Mouse (Mus musculus): ENCODE measurements around the gene Plscr2.

DNA sequence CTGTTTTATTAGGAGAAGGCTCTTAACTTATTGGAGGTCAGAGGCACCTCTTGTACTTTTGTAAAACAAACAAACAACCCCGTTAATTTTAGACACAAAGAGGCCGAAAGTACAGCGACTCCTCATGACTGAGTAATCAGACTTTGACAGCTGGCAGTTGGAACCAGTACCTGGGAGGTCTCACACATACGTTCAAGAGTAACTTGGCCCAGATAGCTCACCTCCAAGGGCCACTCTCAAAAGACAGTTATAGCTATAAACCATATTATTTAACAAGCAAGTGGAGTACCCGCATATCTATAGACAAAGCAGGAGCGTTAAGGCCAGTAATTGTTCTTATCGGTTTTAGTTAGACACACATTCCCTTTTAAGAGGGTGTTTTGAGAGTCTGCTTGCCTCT is 958 bp downstream of the Plscr2 start:
- TF ChIP-seq CTCF (IDR thresholded peaks at IDR 0.05; ENCODE audit: low read depth) (no peak), EP300 (IDR thresholded peaks at IDR 0.05; ENCODE audit: low read depth) (no peak)
